Mouse (Mus musculus): ENCODE data around the gene Etnk2. TPM values are rescaled to one million over a fixed set of nuclear protein-coding genes. Genes with fewer than 3 reads are reported as not detected.

Gene Etnk2
- polyA plus RNA-seq, 1 experiment from 2014 or later, result 2.8 TPM

DNA sequence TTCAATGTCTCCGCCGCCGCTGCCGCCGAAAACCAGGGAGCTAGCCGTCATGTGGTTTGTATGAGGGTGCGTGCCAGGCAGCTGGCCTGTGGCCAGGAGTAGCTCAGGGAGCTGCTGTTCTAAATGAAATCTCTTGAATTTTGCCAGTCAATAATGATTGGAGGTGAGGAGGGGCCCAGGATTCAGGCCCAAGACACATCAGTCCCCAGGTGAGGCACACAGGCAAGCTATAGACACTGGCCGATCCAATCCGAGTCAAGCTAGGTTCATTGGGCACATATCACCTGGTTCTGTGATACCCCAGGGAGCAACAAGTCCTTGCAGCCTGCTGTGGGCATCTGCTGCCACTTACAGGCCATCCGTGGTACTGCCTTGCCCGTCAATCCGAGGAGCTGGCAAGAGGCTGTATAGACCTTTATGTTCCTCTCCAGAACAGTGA is 10.0 kb upstream of the Etnk2 start:
- Histone ChIP-seq H3K27me3 (peaks cover 22% of the 10 kb centered on the region), H3K9me3 (no peaks in the 10 kb centered on the region), H3K9ac (no peak overlapping the region), H3K27ac (no peak overlapping the region), H3K36me3 (no peaks in the 10 kb centered on the region), H3K4me2 (no peak overlapping the region), H3K4me3 (no peak overlapping the region), H3K4me1 (peaks cover 27% of the 10 kb centered on the region)
- WGBS, result 44% methylated on average over 12 of the region's 12 CpGs
- peak; percentile 26; the same call in 1 of the 2 replicates for ATAC-seq (ENCODE audit: insufficient number of reproducible peaks, insufficient read depth, low FRiP score, low TSS enrichment, low read depth)

DNA sequence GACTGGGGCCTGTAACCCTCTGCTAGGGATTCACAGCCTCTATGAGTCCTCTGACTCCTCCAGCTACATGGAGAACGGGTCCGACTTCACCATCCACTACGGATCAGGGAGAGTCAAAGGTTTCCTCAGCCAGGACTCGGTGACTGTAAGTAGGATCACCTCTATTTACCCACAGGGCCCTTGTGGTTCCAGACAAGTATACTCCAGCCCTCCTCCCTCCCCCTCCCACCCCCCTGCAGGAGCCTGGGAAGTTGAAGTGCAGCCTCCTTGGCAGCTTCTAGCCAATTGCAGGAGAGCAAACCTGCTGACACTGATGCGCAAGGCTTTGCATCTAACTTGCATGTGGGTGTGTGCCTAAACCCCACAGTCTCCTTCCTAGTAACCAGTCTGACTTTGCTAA is 7.9 kb upstream of the Etnk2 start:
- WGBS, result 33% methylated on average over 5 of the region's 5 CpGs
- no peak overlapping the region for H3K4me3 ChIP-seq
- no peak overlapping the region for H3K9ac ChIP-seq
- H3K36me3 ChIP-seq, result no peaks in the 10 kb centered on the region
- H3K27me3 ChIP-seq, result peaks cover 28% of the 10 kb centered on the region
- no peak overlapping the region for H3K27ac ChIP-seq
- H3K9me3 ChIP-seq, result no peaks in the 10 kb centered on the region
- no peak for ATAC-seq (ENCODE audit: insufficient number of reproducible peaks, insufficient read depth, low FRiP score, low TSS enrichment, low read depth)
- peaks cover 27% of the 10 kb centered on the region for H3K4me1 ChIP-seq
- H3K4me2 ChIP-seq, result no peak overlapping the region

DNA sequence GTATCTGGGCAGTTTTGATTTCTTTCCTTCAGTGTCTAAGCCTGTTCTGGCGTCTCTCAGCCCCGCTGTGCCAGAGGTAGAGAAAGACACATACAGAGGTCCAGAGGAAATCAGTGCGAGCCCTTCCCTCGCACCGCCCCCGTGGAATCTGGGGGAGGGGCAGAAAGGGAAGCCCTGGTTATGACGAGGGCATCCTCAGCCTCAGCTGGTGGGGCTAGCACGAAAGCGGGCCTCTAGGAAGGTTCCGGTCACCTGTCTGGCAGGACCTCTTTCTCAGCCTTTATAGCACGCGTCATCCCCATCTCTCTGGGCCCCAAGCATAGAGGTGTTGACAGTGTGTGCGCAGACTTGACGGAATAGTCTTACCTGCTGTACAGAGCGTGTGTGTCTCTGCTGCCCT is 7.5 kb upstream of the Etnk2 start:
- Histone ChIP-seq H3K4me1 (peaks cover 27% of the 10 kb centered on the region), H3K36me3 (no peaks in the 10 kb centered on the region), H3K4me2 (no peak overlapping the region), H3K27ac (no peak overlapping the region), H3K9ac (no peak overlapping the region), H3K9me3 (no peaks in the 10 kb centered on the region), H3K4me3 (no peak overlapping the region), H3K27me3 (peaks cover 28% of the 10 kb centered on the region)
- no peak for ATAC-seq (ENCODE audit: insufficient number of reproducible peaks, insufficient read depth, low FRiP score, low TSS enrichment, low read depth)
- 47% methylated on average over 15 of the region's 15 CpGs for WGBS

DNA sequence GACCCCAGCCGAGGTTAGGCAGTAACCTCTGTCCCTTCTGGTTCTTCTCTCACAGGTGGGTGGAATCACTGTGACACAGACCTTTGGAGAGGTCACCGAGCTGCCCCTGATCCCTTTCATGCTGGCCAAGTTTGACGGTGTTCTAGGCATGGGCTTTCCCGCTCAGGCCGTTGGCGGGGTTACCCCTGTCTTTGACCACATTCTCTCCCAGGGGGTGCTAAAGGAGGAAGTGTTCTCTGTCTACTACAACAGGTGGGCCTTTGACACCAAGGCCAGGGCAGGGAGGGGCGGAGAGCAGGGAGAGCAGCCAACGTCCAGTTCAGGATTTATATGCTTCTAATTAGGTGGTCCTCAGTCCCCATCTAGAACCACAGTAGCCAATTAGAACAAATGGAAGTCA is 7.0 kb upstream of the Etnk2 start:
- Histone ChIP-seq H3K27me3 (peaks cover 28% of the 10 kb centered on the region), H3K4me1 (peaks cover 25% of the 10 kb centered on the region), H3K9me3 (no peaks in the 10 kb centered on the region), H3K36me3 (no peaks in the 10 kb centered on the region), H3K27ac (no peak overlapping the region), H3K4me2 (no peak overlapping the region), H3K9ac (no peak overlapping the region), H3K4me3 (no peak overlapping the region)
- ATAC-seq (ENCODE audit: insufficient number of reproducible peaks, insufficient read depth, low FRiP score, low TSS enrichment, low read depth), result no peak
- WGBS, result 65% methylated on average over 8 of the region's 8 CpGs

DNA sequence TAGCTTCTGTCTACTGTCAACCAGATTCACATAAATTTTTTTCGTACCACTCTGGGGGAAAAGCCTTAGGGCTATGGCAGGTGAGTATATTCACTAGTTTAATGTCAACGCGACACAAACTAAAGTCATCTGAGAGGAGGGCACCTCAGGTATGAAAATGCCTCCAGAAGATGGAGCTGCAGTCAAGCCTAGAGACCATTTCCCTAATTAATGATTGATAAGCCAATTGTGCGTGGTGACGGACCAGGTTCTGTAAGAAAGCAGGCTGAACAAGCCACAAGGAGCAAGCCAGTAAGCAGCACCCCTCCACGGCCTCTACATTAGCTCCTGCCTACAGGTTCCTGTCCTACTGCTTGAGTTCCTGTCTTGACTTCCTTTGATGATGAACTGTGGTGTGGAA is 2.4 kb upstream of the Etnk2 start:
- 90% methylated on average over 6 of the region's 6 CpGs for WGBS
- H3K36me3 ChIP-seq, result no peaks in the 10 kb centered on the region
- peaks cover 57% of the 10 kb centered on the region for H3K27me3 ChIP-seq
- H3K9me3 ChIP-seq, result no peaks in the 10 kb centered on the region
- peaks cover 21% of the 10 kb centered on the region for H3K4me1 ChIP-seq
- no peak overlapping the region for H3K27ac ChIP-seq
- no peak overlapping the region for H3K4me3 ChIP-seq
- no peak for ATAC-seq (ENCODE audit: insufficient number of reproducible peaks, insufficient read depth, low FRiP score, low TSS enrichment, low read depth)
- H3K4me2 ChIP-seq, result no peak overlapping the region
- no peak overlapping the region for H3K9ac ChIP-seq

DNA sequence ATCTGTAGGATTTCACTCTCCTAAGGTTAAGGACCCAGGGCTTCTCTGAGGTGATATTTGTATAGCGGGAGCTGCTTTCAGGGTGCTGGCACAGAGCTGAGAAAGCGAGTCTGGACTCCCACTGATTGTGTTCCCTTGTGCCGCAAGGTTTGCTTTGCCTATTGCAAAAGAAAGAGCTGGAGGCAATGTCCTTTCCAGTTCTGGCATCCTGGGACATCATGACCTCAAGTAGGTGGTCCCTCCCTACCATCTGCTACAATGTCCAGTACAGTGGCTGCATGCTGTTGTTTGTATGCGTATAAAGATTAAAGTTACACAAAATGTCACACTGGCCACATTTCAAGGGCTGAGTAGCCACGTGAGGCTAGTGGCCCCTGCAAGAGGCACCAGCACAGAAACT is 1.3 kb upstream of the Etnk2 start:
- H3K27me3 ChIP-seq, result peaks cover 54% of the 10 kb centered on the region
- WGBS, result 82% methylated on average over 5 of the region's 5 CpGs

DNA sequence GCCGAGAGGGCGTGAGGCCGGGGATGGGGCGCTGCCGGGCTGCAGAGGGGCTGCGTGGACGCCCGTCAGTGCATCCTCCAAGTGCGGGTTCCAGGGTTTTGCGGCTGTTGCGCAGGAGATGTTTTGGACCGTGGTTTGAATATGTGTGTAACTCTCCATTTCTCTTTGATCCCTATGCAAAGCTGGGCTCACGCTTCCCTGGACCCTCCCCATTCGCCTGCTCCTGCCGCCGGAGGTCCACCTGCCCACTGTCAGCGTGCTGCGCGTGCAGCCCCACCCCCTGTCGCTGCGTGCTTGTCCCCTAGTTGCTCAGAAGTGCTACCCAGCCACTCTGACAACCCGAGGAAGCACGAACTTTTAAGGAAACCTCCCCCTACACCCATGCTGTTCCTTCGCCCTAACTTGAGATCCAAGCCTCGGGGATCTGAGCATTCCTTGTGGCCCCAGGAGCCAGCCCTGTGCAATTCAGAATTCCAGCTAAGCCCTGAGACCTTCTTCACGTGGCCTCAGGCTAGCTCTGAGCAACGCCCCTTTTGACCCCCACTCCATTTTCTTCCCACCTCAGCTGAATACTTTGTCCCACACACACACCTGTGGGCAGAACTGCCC is 754 bp downstream of the Etnk2 start:
- ATAC-seq (ENCODE audit: insufficient number of reproducible peaks, insufficient read depth, low FRiP score, low TSS enrichment, low read depth), result 0 out of 2 replicates have a peak, but pooled peaks have one; percentile 1
- peak overlapping the region; percentile 74 for H3K9ac ChIP-seq
- peak overlapping the region; percentile 61 for H3K4me3 ChIP-seq
- WGBS, result 3% methylated on average over 27 of the region's 27 CpGs
- H3K27me3 ChIP-seq, result peaks cover 46% of the 10 kb centered on the region
- peak overlapping the region; percentile 98 for H3K4me2 ChIP-seq
- peaks cover 32% of the 10 kb centered on the region for H3K4me1 ChIP-seq
- H3K36me3 ChIP-seq, result no peaks in the 10 kb centered on the region
- no peaks in the 10 kb centered on the region for H3K9me3 ChIP-seq
- no peak overlapping the region for H3K27ac ChIP-seq

More for the DNA sequence above, 1.3 kb upstream of the Etnk2 start:
- Histone ChIP-seq H3K9me3 (no peaks in the 10 kb centered on the region), H3K4me3 (no peak overlapping the region), H3K36me3 (no peaks in the 10 kb centered on the region), H3K4me2 (no peak overlapping the region), H3K27ac (no peak overlapping the region), H3K4me1 (peaks cover 21% of the 10 kb centered on the region), H3K9ac (no peak overlapping the region)
- no peak for ATAC-seq (ENCODE audit: insufficient number of reproducible peaks, insufficient read depth, low FRiP score, low TSS enrichment, low read depth)

DNA sequence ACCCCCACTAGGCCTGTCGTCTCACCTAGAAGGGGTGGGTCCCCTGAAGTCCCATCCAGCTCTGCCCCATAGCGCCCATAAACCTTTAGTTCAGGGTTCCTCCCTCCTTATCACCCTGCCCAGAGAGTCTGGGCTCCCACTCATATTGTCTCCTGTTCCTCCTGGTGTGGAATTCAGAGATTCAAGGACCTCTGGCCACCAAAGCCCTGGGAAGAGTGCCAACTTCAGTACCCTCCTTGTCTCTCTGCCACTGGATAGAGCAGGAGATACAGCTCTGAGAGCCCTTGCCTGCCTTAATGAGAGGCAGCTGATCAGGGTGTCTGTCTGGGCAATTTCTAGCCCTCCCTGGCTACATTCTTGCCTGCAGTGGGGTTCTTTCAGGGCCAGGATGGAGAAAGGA is 1.5 kb downstream of the Etnk2 start:
- whole genome bisulfite sequencing, result 27% methylated on average over 2 of the region's 2 CpGs
- no peak for ATAC-seq (ENCODE audit: insufficient number of reproducible peaks, insufficient read depth, low FRiP score, low TSS enrichment, low read depth)
- no peak overlapping the region for H3K4me3 ChIP-seq
- no peak overlapping the region for H3K27ac ChIP-seq
- H3K4me1 ChIP-seq, result peaks cover 32% of the 10 kb centered on the region
- no peaks in the 10 kb centered on the region for H3K36me3 ChIP-seq
- peaks cover 45% of the 10 kb centered on the region for H3K27me3 ChIP-seq
- no peak overlapping the region for H3K9ac ChIP-seq
- H3K4me2 ChIP-seq, result no peak overlapping the region
- no peaks in the 10 kb centered on the region for H3K9me3 ChIP-seq

DNA sequence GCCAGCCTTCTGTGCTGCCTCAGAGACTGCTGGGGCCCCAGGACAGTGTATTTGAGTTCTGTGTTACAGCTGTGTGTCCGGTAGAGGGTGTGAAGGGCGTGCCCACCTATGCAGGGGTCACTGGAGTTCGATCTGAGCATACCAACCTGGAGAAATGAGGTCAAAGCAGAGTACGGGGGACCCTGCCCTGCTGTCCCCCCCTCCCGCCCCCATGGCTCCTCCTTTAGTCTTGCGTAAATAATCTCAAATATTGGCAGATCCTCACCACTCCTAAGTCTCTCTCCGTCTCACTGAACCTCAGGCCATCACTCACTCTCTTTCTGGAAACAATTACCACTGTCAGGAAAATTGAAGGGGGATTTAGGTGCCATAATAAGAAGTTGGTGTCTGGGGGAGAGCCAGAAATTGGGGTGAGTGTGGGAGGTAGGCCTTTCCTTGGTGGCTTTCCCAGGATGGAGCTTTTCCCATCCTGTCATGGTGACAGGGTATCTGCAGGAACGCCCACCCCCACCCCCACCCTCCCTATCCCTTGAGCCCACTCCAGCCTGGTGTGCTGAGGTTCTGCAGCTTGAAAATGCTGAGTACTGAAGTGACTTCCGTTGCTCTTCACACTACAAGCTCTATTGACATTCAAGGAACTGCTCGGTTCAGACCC is 3.7 kb downstream of the Etnk2 start:
- Histone ChIP-seq H3K4me3 (no peak overlapping the region), H3K27me3 (peaks cover 45% of the 10 kb centered on the region), H3K36me3 (no peaks in the 10 kb centered on the region), H3K27ac (0 out of 2 replicates have a peak overlapping the region, but pooled peaks have one; percentile 29), H3K9me3 (no peaks in the 10 kb centered on the region), H3K4me1 (peaks cover 32% of the 10 kb centered on the region), H3K9ac (no peak overlapping the region), H3K4me2 (peak overlapping the region; percentile 7; the same call in 1 of the 2 replicates)
- no peak for ATAC-seq (ENCODE audit: insufficient number of reproducible peaks, insufficient read depth, low FRiP score, low TSS enrichment, low read depth)
- WGBS, result 34% methylated on average over 10 of the region's 10 CpGs

DNA sequence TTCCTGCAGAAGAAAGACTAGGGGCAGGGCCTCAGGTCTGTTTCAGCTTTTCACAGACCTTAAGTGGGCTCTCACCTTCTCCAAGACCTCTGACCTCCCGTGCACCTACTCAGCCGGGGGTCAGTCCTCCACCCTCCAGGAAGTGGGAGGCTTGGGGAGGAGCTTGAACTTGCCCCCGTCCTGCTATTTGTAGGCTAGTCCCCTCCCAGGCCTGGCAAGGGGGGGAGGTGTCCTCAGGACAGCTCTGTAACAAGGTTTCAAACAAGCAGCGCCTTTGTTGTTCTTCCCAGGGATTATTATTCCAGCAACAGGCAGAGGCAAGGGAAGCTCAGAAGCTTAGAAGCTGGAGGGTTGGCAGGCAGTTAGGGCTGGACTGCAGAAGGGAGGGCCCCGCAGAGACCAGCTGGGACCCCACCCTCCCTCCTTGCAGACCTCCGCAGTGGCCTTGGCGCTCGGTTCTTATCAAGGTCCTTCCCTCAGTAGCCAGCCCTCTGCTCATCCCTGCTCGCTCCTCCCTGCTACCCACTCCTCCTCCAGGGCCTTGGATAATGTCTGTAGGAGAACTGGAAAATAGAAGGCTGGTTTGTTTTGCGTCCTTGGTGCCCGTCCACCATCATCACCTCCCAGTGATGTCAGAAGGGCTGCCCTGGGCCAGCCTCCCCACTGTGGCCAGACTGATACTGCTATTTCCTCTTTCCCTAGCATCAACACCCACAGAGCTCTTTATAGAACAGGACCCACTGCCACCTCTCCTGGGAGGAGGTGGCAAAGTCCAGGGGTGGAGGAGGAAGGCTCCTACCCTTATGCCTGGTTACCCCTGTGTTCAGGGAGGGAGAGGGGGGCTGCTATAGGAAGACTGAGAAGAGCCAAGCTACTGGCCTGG is 4.5 kb downstream of the Etnk2 start:
- Histone ChIP-seq H3K27me3 (peaks cover 39% of the 10 kb centered on the region), H3K4me1 (peaks cover 32% of the 10 kb centered on the region), H3K27ac (peak overlapping the region; percentile 29; the same call in 1 of the 2 replicates), H3K36me3 (no peaks in the 10 kb centered on the region), H3K9ac (peak overlapping the region; percentile 52), H3K4me2 (peak overlapping the region; percentile 7), H3K4me3 (no peak overlapping the region), H3K9me3 (no peaks in the 10 kb centered on the region)
- WGBS, result 16% methylated on average over 11 of the region's 11 CpGs
- no peak for ATAC-seq (ENCODE audit: insufficient number of reproducible peaks, insufficient read depth, low FRiP score, low TSS enrichment, low read depth)

DNA sequence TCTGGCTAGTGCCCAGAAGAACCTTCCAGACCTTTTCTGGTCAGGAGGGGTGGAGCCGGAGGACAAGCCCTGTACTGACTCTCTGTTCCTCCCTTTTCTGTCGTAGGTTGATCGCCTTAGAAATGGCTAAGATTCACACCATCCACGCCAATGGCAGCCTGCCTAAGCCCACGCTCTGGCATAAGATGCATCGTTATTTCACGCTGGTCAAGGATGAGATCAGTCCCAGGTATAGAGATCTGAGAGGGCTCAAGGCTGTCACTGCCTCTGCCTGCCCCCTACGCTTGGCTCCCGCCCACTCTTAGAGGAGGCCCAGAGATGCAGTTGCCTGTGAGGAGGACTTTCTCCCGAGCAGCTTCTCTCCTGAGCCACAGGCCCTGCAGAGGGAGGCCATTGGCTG is 5.3 kb downstream of the Etnk2 start:
- 57% methylated on average over 10 of the region's 10 CpGs for WGBS

More for the DNA sequence above, 5.3 kb downstream of the Etnk2 start:
- no peak for ATAC-seq (ENCODE audit: insufficient number of reproducible peaks, insufficient read depth, low FRiP score, low TSS enrichment, low read depth)
- H3K27me3 ChIP-seq, result peaks cover 31% of the 10 kb centered on the region
- no peak overlapping the region for H3K4me2 ChIP-seq
- no peak overlapping the region for H3K9ac ChIP-seq
- no peaks in the 10 kb centered on the region for H3K9me3 ChIP-seq
- no peaks in the 10 kb centered on the region for H3K36me3 ChIP-seq
- H3K4me1 ChIP-seq, result peaks cover 27% of the 10 kb centered on the region
- H3K4me3 ChIP-seq, result no peak overlapping the region
- H3K27ac ChIP-seq, result no peak overlapping the region

All from embryonic facial prominence, embryonic 13.5 days (tissue).